Mouse (Mus musculus): Measurements from ENCODE around the gene Zfp36.
"Not testable (repeated sequence)": the region's sequence is repeated elsewhere in the genome, so short reads cannot be mapped to it uniquely, and the experiment has no call there.

Zfp36 gene

GRCm38 (mm10) chr7:28380237-28381016 lies at the start of gene Zfp36:
TSS of gene Zfp36 (minus strand) at chr7:28380253.
- no peak for DNase-seq (ENCODE audit: low spot score in 2 of 2)

GRCm38 (mm10) chr7:28427738-28428137 lies 47.7 kb upstream of the Zfp36 start:
- no peak for DNase-seq (ENCODE audit: low spot score in 2 of 2)

GRCm38 (mm10) chr7:28423018-28423417 lies 43.0 kb upstream of the Zfp36 start:
- no peak for DNase-seq (ENCODE audit: low spot score in 2 of 2)

GRCm38 (mm10) chr7:28419416-28419815 lies 39.4 kb upstream of the Zfp36 start:
- no peak for DNase-seq (ENCODE audit: low spot score in 2 of 2)

- DNase-seq (ENCODE audit: low spot score in 2 of 2) = no peak
These were observed 38.1 kb upstream of the Zfp36 start for GRCm38 (mm10) chr7:28418096-28418670.

- no peak for DNase-seq (ENCODE audit: low spot score in 2 of 2)
These were observed 37.3 kb upstream of the Zfp36 start for GRCm38 (mm10) chr7:28417368-28417767.

GRCm38 (mm10) chr7:28412826-28413225 lies 32.8 kb upstream of the Zfp36 start:
- no peak for DNase-seq (ENCODE audit: low spot score in 2 of 2)

GRCm38 (mm10) chr7:28410841-28411475 lies 30.9 kb upstream of the Zfp36 start:
- no peak for DNase-seq (ENCODE audit: low spot score in 2 of 2)

- no peak for DNase-seq (ENCODE audit: low spot score in 2 of 2)
These were observed 21.9 kb upstream of the Zfp36 start for GRCm38 (mm10) chr7:28401942-28402341.

GRCm38 (mm10) chr7:28401030-28401429 lies 21.0 kb upstream of the Zfp36 start:
- no peak for DNase-seq (ENCODE audit: low spot score in 2 of 2)

GRCm38 (mm10) chr7:28398696-28399340 lies 18.8 kb upstream of the Zfp36 start:
- DNase-seq (ENCODE audit: low spot score in 2 of 2) = no peak

GRCm38 (mm10) chr7:28398000-28398399 lies 17.9 kb upstream of the Zfp36 start:
- no peak for DNase-seq (ENCODE audit: low spot score in 2 of 2)

GRCm38 (mm10) chr7:28395425-28395824 lies 15.4 kb upstream of the Zfp36 start:
- no peak for DNase-seq (ENCODE audit: low spot score in 2 of 2)

- DNase-seq (ENCODE audit: low spot score in 2 of 2) = no peak
These were observed 13.4 kb upstream of the Zfp36 start for GRCm38 (mm10) chr7:28393272-28393951.

- DNase-seq (ENCODE audit: low spot score in 2 of 2) = peak; percentile 96
These were observed 12.6 kb upstream of the Zfp36 start, which contains the start of the genes Med29 and Paf1 for GRCm38 (mm10) chr7:28392429-28393271. TSS of gene Med29 (minus strand) at chr7:28392708. TSS of gene Paf1 (plus strand) at chr7:28392951.

- DNase-seq (ENCODE audit: low spot score in 2 of 2) = no peak
These were observed 10.3 kb upstream of the Zfp36 start for GRCm38 (mm10) chr7:28390331-28390730.

- not testable (repeated sequence) for DNase-seq (ENCODE audit: low spot score in 2 of 2)
These were observed 7.3 kb upstream of the Zfp36 start for GRCm38 (mm10) chr7:28387384-28387783.

GRCm38 (mm10) chr7:28386877-28387276 lies 6.8 kb upstream of the Zfp36 start:
- DNase-seq (ENCODE audit: low spot score in 2 of 2) = not testable (repeated sequence)

GRCm38 (mm10) chr7:28386462-28386861 lies 6.4 kb upstream of the Zfp36 start:
- peak; percentile 86 to 96 for DNase-seq (ENCODE audit: low spot score in 2 of 2)

GRCm38 (mm10) chr7:28386007-28386406 lies 6.0 kb upstream of the Zfp36 start:
- DNase-seq (ENCODE audit: low spot score in 2 of 2) = peak; percentile 53 to 72

GRCm38 (mm10) chr7:28385196-28385595 lies 5.1 kb upstream of the Zfp36 start:
- no peak for DNase-seq (ENCODE audit: low spot score in 2 of 2)
